Mouse (Mus musculus) CH12F3 (cell line): ENCODE data around the gene Celsr1.

Source experiments
- in situ Hi-C: fragments of 300-500 bp; cut with MboI; formaldehyde crosslinking; loops from 2 replicates; pipeline ENCODE4 v1.14.3; 2020; ENCODE audit warnings: low sequenced_read_pairs

Celsr1 gene

GRCm38 (mm10) chr15:85969291-85969690 is 64.3 kb downstream of the Celsr1 start:
- in situ Hi-C loops: no loop called here

GRCm38 (mm10) chr15:85966032-85966431 is 67.5 kb downstream of the Celsr1 start:
- in situ Hi-C loops: no loop called here

GRCm38 (mm10) chr15:85963279-85963840 is 70.2 kb downstream of the Celsr1 start:
- in situ Hi-C loops: no loop called here

GRCm38 (mm10) chr15:85962691-85963090 is 70.9 kb downstream of the Celsr1 start:
- in situ Hi-C loops: no loop called here

- in situ Hi-C loops: no loop called here
Observed at GRCm38 (mm10) chr15:85961651-85962050, 71.9 kb downstream of the Celsr1 start.

- in situ Hi-C loops: no loop called here
Observed at GRCm38 (mm10) chr15:85961131-85961530, 72.4 kb downstream of the Celsr1 start.

- in situ Hi-C loops: no loop called here
Observed at GRCm38 (mm10) chr15:85956202-85956601, 77.4 kb downstream of the Celsr1 start.

GRCm38 (mm10) chr15:85953458-85953857 is 80.1 kb downstream of the Celsr1 start:
- in situ Hi-C loops: no loop called here

- in situ Hi-C loops: no loop called here
Observed at GRCm38 (mm10) chr15:85949421-85950164, 84.0 kb downstream of the Celsr1 start.

GRCm38 (mm10) chr15:85947967-85948366 is 85.6 kb downstream of the Celsr1 start:
- in situ Hi-C loops: no loop called here

- in situ Hi-C loops: no loop called here
Observed at GRCm38 (mm10) chr15:85947541-85947940, 86.0 kb downstream of the Celsr1 start.

GRCm38 (mm10) chr15:85935627-85936049 is 97.9 kb downstream of the Celsr1 start:
- in situ Hi-C loops: no loop called here

GRCm38 (mm10) chr15:85928161-85928560 is 105.4 kb downstream of the Celsr1 start:
- in situ Hi-C loops: no loop called here

- in situ Hi-C loops: no loop called here
Observed at GRCm38 (mm10) chr15:85921855-85922254, 111.7 kb downstream of the Celsr1 start.

- in situ Hi-C loops: no loop called here
Observed at GRCm38 (mm10) chr15:85919892-85920248, 113.7 kb downstream of the Celsr1 start.

GRCm38 (mm10) chr15:85919191-85919891 is 114.2 kb downstream of the Celsr1 start:
- in situ Hi-C loops: no loop called here

GRCm38 (mm10) chr15:85913605-85914004 is 120.0 kb downstream of the Celsr1 start:
- in situ Hi-C loops: loop anchor here (5.0 kb wide), 2 partner anchors 124 to 209 kb away; no protein-coding TSS in a partner anchor

- in situ Hi-C loops: loop anchor here (5.0 kb wide), 2 partner anchors 127 to 212 kb away; no protein-coding TSS in a partner anchor
Observed at GRCm38 (mm10) chr15:85909931-85910330, 123.6 kb downstream of the Celsr1 start.

- in situ Hi-C loops: no loop called here
Observed at GRCm38 (mm10) chr15:85909492-85909829, 124.1 kb downstream of the Celsr1 start.

GRCm38 (mm10) chr15:85908660-85909491 is 124.7 kb downstream of the Celsr1 start:
- in situ Hi-C loops: no loop called here

GRCm38 (mm10) chr15:85903826-85904225 is 129.8 kb downstream of the Celsr1 start:
- in situ Hi-C loops: no loop called here
